Mouse (Mus musculus) telencephalon, adult 2 months (tissue): ENCODE measurements at regions not wholly inside any gene's neighbourhood (a gene's known extent, or its start where the extent isn't known, plus 50 kb on each side); places are given as distances from the start of the nearest gene placed in this dataset.

Experiments
- DNase-seq: peaks from one replicate; pipeline ENCODE4 v3.0.0-alpha.2; 2011; ENCODE audit warnings: low read depth, low spot score

DNA sequence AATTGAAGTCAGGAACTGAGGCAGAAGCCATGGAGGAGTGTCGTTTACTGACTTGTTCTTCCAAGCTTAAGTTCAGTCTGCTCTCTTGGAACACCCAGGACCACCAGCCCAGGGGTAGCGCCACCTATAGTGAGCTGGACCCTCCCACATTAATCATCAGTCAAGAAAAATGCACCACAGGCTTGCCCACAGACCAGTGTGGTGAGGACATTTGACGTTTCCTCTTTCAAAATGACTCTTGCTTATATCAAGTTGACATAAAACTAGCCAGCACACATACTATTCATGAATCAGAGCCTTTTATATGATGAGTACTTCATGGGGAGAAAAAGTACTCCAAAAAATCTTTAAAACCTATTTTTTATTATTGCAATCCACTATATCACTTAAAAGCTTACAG, 69.7 kb upstream of the Paip1 start:
- no peak for DNase-seq

DNA sequence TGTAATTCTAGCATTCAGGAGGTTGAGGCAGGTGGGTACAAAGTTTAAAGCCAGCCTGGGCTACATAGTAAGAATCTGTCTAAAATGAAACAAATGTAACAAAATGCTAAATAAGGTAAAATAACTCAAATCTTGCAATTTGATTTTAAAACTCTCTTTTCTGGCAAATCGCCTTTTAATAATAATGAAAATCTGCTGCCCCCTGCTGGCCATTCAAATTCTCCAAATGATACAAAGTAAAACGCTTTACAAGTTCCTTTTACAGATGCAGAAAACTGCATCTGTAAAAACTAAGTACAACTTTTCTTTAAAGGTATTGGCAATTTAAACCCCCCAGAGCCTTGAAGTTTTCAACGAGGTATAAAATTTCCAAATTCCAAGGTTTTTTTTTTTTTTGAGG, 65.0 kb upstream of the Paip1 start:
- no peak for DNase-seq

DNA sequence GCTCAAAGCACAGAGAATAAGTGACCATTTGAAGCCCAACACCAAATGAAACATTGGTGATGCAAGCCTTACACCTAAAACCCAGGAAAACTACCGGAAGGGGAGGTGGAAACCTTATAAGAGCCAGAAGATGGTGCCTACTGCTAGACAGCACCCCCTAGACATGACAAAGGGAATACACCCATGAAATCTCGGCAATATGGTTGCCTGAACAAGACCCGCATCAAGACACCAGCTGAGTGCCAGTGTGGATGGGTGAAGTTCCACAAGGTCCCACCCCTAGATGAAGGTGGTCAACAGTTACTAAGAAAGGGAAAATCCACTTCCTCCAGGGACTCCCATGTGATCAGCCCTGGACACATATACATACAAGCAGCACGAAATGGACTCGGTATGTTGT, 64.2 kb upstream of the Paip1 start:
- DNase-seq = no peak

DNA sequence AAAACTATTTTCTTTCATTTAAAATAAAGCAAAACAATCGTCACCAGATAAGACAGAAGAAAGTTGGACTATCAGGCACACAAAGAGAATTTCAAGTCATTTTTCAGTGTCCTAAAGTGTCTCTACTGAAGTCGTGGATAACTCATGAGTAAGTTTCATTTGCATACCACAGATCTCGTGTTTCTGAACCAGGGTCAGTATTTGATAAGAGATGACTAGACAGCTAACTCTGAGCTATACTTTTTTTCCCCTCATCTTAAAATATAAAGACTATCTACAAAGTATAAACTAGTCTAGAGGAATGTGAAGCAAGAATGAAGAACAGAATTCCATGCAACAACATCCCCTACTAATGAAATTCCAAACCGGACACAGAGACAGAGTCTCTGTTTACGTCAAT, 60.9 kb upstream of the Paip1 start:
- DNase-seq = no peak

DNA sequence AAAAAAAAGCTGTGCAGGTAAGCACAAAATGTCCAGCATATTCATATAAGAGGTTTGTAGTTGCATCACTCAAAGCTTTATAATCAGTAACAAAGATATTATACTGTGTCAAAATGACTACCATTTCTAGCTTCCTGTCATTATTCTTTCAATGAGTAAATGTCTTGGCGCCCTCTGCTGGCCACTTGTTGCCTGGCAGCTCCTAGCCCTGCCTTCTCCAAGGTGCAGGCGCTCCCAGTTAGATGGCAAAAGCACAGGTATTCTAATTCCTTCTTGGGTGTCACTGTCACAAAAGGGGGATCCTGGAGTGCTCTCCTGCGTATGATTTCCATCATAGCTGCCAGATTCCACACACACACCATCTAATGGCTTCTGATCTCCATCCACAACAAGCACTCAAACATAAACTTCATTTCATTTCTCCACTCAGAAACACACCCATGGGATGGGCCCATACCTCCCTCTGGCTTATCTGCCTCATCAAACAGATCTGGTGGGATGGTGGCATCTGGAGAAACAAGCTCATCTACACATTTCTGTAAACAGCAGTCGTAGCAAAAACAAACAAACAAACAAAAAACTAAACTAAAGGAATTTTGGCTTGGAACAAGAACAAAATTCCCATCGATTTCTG, 49.9 kb upstream of the Paip1 start:
- peak; percentile 13 for DNase-seq
